Mouse (Mus musculus) left cerebral cortex, postnatal 4 days (tissue): ENCODE results near the gene Cfap77. TPM values are rescaled to one million over a fixed set of nuclear protein-coding genes. Genes with fewer than 3 reads are reported as not detected.

Experiments used
- DNase-seq: peaks from one replicate; pipeline ENCODE4 v3.0.0-alpha.2; 2022
- intact Hi-C: fragments of 180-260 bp; cut with DNase I; formaldehyde crosslinking; loops from one replicate; pipeline ENCODE4 v1.15.1; 2025
- total RNA-seq, 2 experiments: library from RNA; stranded (reverse); gene quantifications; 2 replicates each; pipeline ENCODE4 v1.2.3; 2021

Gene Cfap77
- total RNA-seq, 2 experiments from 2014 or later = 1.0 to 1.5 TPM

GRCm38 (mm10) chr2:28909818-28910710 lies 144.8 kb downstream of the Cfap77 start:
- DNase-seq = no peak
- intact Hi-C loops = loop anchor here (10.0 kb wide), 1 partner anchor 155 kb away; no protein-coding TSS in a partner anchor

GRCm38 (mm10) chr2:28909186-28909817 lies 145.6 kb downstream of the Cfap77 start:
- intact Hi-C loops = no loop called here
- no peak for DNase-seq

- intact Hi-C loops = no loop called here
- peak; percentile 84 for DNase-seq
Observed at GRCm38 (mm10) chr2:28908389-28909153, 146.3 kb downstream of the Cfap77 start.

GRCm38 (mm10) chr2:28907691-28908388 lies 147.0 kb downstream of the Cfap77 start:
- DNase-seq = no peak
- intact Hi-C loops = no loop called here

- intact Hi-C loops = no loop called here
- DNase-seq = no peak
Observed at GRCm38 (mm10) chr2:28905561-28905960, 149.3 kb downstream of the Cfap77 start.

DNA sequence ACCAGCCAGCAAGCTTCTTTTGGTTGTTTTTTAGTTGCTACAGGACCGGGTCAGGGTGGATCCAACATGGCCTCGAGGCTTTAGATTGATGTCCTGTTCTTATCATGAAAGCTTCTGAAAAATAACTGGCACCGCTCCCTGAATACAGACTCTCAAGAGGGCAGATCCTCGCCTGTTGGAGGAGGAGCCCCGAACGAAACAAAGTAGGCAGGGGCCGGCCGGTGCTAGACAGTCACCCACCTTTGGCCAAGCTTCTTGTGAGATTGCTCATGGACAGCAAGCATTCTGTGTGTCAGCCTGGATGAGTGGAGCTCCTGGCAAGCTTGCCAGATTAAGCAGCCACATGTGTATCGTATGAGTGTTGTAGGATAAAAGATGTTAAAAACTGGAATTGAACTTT lies 150.1 kb downstream of the Cfap77 start:
- no peak for DNase-seq
- intact Hi-C loops = no loop called here

- DNase-seq = peak; percentile 78
- intact Hi-C loops = no loop called here
Observed at GRCm38 (mm10) chr2:28903871-28904270, 151.0 kb downstream of the Cfap77 start.

DNA sequence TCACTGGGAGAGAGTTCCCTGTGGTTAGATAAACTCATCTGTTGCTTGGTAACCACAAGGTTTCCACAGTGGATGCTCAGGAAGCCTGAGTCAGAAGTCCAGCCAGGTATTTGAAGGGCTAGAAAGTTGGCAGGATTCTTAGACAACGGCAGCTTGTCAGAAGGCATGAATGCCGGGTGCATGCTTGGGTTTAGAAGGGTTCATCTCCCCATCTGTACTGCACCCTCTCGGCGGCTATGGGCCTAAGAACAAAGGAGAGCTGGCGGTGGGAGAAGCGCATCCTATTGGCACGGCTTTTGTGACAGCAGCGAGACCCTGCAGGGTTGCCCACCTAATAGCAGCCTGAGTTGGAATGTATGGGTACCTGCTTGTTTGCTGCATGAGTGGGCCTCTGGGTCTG lies 152.6 kb downstream of the Cfap77 start:
- DNase-seq = no peak
- intact Hi-C loops = no loop called here

DNA sequence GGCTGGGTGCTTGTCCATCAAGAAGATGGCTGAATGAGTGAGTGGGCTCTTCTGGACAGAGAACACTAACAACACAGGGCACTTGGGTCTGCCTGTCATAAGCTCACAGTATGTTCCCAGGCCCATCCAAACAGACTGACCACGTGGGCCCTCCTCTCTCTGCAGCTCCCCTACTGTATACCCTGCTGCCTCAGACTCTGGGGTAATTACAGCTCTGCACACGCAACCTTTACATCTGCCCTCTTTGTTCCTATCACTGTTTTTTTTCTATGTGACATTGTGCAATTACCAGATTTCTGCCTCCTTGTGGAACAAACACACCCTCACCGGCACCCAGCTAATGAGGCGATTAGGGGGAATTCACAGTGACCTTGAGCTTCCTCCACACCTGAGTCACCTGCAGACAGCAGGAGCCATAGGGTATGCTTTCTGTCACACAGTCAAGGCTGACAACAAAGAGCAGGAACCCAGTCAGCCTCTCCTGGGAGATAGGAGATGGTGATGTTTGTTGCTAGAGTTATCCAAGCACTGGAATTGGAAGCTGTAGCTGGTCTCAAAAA lies 157.4 kb downstream of the Cfap77 start:
- no peak for DNase-seq
- intact Hi-C loops = no loop called here

- intact Hi-C loops = no loop called here
- DNase-seq = no peak
Observed at GRCm38 (mm10) chr2:28895876-28896275, 159.0 kb downstream of the Cfap77 start.

DNA sequence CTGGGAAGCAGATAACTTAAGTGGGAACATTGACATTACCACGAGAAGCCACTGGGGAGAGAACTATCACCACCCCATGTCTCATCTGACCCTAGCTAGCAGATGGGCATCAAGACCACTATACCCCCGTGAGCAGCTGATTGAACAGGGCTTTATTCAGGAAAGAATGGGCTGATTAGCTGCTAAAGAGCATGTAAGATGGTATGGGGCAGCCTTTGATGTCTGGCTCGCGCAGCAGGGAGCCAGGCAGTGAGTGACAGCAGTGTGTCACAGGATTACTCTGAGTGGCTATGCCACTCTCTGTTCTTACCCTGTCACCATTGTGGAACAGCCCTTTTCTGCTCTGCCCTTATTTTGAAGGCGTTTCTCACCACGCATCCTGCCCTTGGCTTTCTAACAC lies 161.3 kb downstream of the Cfap77 start:
- DNase-seq = no peak
- intact Hi-C loops = no loop called here

DNA sequence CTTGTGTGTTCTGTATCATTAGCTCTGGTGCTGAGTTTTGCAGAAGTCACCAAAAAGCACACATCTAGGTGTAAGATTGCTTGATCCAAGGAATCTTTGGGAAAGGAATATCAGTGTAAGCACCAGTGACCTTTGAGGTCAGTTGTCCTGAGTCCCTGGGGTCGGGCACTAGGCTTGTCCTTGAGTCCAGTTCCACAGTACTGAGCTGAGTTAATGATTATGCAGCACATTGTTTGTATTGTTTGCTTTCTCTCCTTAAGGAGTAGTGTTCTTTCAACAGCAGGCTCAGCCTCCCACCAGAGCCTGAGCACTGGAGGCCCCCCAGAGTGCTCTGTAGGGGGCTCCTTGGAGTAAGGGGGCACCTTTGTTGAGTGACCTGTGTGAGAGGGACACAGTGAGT lies 162.1 kb downstream of the Cfap77 start:
- DNase-seq = no peak
- intact Hi-C loops = no loop called here

DNA sequence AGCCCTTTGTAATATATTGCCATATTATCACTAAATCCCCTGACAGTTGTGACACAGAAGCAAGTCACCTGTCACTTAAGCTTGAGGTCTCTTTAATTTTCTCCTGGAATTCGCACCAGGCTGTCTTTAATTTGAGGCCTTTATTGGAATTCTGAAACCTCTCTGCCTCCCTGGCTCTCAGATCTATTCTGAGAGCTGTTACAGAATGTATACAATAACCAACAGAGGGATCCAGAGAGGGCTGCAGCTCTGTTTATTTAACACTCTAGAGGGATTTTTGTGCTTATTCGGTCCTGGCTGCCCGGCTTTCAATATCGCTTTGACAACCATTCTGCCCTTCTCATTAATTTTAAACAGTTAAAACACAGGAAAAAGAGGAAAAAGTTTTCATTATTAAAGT lies 170.0 kb downstream of the Cfap77 start:
- intact Hi-C loops = no loop called here
- no peak for DNase-seq

DNA sequence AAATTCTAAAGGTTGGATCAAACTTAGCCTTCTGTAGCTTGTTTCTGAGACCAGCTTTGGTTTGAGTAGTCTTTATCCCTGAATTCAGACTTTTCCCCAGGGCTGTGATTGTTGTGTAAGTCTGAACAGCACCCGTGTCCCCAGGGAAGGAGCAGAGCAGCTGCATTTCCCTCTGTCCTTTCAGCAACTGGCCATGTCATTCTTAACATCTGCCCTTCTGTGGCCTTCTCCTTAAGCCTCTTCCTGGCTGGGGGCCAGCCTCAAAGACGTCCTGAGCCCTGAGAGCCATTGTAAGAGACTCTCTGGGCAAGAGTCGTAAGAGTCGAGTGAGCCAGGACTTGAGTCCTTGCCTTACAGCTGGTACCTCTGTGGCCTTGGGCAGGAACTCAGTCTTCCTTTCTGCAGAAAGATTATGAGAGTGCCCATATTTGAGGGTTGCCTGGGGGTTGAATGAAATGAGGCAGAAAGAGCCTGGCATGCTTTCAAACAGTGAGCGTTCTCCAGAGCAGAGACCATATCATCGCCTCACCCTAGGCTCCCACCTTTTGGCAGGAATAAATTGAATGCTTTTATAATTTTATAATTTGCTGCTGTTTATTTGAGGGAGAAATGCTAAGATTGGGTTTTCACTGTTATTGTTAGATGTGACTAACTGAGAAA lies 171.9 kb downstream of the Cfap77 start:
- DNase-seq = peak; percentile 52

GRCm38 (mm10) chr2:28882047-28882446 lies 172.8 kb downstream of the Cfap77 start:
- intact Hi-C loops = no loop called here
- no peak for DNase-seq

More for the DNA sequence above, 171.9 kb downstream of the Cfap77 start:
- intact Hi-C loops = no loop called here

DNA sequence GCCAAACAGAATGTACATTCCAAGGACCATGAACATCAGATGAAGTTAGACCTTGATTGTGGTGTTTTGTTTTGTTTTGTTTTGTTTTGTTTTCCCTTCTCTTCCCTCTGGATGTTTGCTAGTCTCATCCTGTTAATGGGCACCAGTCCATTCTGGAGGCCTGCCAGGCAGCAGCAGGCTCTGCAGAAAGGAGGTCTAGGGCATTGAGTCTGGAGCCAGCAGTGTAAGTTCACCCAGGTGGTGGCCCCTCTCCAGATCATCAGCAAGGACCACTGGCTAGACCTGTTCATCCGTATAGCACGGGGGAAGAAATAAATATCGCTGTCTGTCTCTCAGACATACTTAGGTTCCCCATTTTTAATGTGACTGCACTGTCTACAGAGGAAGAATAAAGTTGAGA lies 173.6 kb downstream of the Cfap77 start:
- intact Hi-C loops = no loop called here
- DNase-seq = peak; percentile 94
